Mouse (Mus musculus) heart, postnatal 36 days (tissue): ENCODE data around the gene Commd4. TPM values are rescaled to one million over a fixed set of nuclear protein-coding genes. Genes with fewer than 3 reads are reported as not detected.
A peak's percentile ranks its signal among the peaks of the same experiment; 100 is the strongest.

Experiments
- DNase-seq, 2 experiments: peaks; one replicate each; pipeline ENCODE4 v3.0.0; 2021 to 2022
- intact Hi-C: fragments of 180-260 bp; cut with DNase I; formaldehyde crosslinking; loops from one replicate; pipeline ENCODE4 v1.15.1; 2025
- total RNA-seq, 2 experiments: library from RNA; stranded (reverse); gene quantifications; 2 replicates each; pipeline ENCODE4 v1.2.3; 2021

The Commd4 gene
- total RNA-seq, 2 experiments from 2014 or later, result 26.6 to 29.6 TPM

DNA sequence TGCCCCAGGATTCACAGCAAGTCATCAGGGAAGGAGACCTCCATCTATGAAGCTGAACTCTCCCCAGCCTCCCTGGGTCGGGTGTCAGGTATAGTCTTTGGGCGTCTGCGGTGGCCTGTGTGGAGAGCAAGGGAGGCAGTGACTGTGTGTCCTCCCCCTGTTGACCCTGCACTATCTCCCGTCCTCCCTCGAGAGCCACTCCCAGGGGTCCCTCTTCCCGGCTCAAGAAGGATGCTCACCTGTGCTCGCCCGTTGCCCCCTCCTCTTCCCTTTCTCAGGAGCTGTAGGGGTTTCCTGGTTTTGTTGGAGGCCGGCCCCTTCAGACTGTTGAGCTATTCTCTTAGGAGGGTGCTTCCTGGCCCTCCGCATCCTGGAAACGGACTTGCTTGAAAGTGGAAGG lies 14.9 kb downstream of the Commd4 start:
- intact Hi-C loops, result no loop called here
- DNase-seq, result no peak

DNA sequence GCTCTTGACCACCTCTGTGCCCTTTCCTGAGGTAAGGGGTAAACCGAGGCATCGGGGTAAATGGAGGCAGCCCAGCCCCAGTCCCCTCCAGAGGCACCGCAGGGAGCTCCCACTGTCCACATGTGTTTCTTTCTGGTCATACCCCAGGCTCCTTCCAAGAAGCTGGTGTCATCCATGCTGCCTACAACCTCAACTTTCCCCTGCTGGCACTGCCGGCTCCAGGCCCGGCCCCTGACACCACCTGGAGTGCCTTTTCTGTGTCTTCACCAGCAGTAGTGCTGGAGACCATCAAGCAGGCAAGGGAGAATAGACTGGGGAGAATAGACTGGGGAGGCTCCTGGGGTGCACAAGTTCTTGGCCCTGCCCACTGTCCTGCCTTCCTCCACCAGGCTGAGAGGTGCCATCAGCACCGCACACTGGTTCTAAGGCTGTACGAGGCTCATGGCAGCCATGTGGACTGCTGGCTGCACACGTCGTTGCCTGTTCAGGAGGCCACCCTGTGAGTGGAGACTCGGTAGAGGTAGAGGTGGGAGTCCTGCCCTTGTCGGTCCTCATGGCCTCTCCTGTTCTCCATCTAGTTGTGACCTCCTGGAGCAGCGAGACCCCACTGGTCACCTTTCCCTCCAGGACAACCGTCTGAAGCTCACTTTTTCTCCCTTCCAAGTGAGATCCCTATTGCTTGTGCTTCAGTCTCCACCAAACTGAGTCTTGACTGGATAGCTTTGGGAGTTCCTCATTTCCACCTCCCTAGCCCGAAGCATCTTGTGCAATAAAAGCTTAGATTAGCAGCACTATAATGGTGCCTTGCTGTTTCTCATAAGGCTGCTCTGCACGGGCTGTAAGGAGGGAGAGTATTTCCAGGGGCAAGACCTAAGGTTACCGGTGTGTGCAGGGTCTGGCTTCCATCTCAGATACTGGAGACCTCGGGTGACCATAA lies 16.4 kb downstream of the Commd4 start:
- no peak for DNase-seq
- intact Hi-C loops, result no loop called here

- intact Hi-C loops, result no loop called here
- DNase-seq, result no peak
Observed at GRCm38 (mm10) chr9:57139571-57139970, 18.6 kb downstream of the Commd4 start.

GRCm38 (mm10) chr9:57139110-57139509 lies 19.0 kb downstream of the Commd4 start:
- intact Hi-C loops, result no loop called here
- DNase-seq, result no peak

DNA sequence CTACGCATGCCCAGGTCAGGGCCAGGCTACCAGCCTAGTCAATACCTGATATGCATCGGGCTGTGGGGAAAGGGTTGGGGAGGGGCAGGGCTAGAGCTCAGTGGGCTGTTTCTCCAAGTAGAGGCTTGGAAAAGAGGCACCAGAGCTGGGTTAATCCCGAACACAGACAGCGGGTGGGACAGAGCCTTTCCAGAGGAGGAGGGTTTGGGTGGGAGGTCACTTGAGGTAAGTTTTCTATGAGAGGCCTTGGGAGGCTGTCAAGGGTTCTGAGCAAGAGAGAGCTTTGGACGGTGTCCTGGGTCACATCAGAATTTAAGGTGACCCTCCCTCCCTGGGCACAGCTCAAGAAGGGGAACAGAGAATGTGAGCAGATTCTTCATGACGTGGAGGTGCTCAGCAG lies 19.6 kb downstream of the Commd4 start:
- intact Hi-C loops, result no loop called here
- no peak for DNase-seq

GRCm38 (mm10) chr9:57137777-57138176 lies 20.4 kb downstream of the Commd4 start:
- intact Hi-C loops, result no loop called here
- no peak for DNase-seq

DNA sequence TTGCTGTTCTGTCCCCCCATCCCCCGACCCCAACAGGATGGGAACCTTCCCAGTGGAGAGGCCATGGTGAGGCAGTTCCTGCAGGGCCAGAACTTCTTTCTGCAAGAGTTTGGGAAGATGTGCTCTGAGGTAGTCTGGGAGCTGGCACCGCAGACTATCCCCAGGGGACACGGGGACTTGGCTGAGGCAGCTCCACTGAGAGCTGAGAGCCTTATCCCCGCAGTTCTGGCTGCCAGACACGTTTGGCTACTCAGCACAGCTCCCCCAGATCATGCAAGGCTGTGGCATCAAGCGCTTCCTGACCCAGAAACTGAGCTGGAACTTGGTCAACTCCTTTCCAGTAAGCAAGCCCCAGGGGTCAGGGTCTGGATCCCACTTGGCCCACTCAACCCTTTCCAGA lies 20.9 kb downstream of the Commd4 start:
- intact Hi-C loops, result no loop called here
- no peak for DNase-seq

GRCm38 (mm10) chr9:57130577-57131433 lies 27.3 kb downstream of the Commd4 start, which contains the start of gene Man2c1:
TSS of gene Man2c1 (plus strand) at chr9:57130690.
- intact Hi-C loops, result loop anchor here (1.0 to 2.0 kb wide), 5 partner anchors 58 to 240 kb away; partner anchors contain the start of genes Sin3a and Snx33
- DNase-seq, result peak; percentile 92 to 94

DNA sequence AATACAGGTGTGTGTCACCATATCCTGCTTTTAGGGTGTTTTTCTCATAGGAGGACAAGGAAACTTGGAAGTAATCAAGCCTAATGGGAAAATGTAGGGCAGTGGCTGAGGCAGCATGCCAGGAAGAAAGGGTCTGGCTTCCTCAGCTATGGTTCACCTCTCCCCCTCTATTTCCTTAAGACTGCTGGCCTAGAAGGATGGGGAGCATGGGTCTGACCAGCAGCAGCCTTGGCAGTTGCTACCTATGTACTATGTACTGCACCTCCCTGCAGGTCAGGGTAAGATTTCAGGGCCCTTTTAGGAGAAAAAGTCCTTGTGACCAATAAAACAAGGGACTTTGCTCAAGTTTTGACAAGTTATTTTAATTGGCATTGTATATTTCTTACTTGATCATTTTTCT lies 28.5 kb downstream of the Commd4 start:
- intact Hi-C loops, result loop anchor here (1.0 to 2.0 kb wide), 3 partner anchors 57 to 238 kb away; partner anchors contain the start of gene Sin3a
- no peak for DNase-seq

GRCm38 (mm10) chr9:57117261-57117755 lies 40.8 kb downstream of the Commd4 start:
- no peak for DNase-seq
- intact Hi-C loops, result no loop called here

Other genes starting within 250 kb of the Commd4 start
- gene Snx33, start 230.0 kb downstream of the Commd4 start, total RNA-seq, result 10 to 100 TPM; 10.0 to 11.1 TPM
- 10 to 100 TPM; 55.1 to 60.7 TPM for gene Imp3, start 220.9 kb downstream of the Commd4 start, total RNA-seq
- gene Snupn, start 207.5 kb downstream of the Commd4 start, total RNA-seq, result 1 to 10 TPM; 9.5 to 9.9 TPM
- gene Ptpn9, start 163.4 kb downstream of the Commd4 start, total RNA-seq, result 1 to 10 TPM; 8.2 to 8.6 TPM
- gene Sin3a, start 86.3 kb downstream of the Commd4 start, total RNA-seq, result 10 to 100 TPM; 31.6 to 40.1 TPM
- gene Man2c1, start 27.6 kb downstream of the Commd4 start, total RNA-seq, result 10 to 100 TPM; 42.5 to 44.9 TPM
- gene Neil1, start 10.0 kb downstream of the Commd4 start, total RNA-seq, result 1 to 10 TPM; 5.5 to 6.5 TPM
- not detected for gene Trcg1, start 78.2 kb upstream of the Commd4 start, total RNA-seq
- gene 1700017B05Rik, start 104.3 kb upstream of the Commd4 start, total RNA-seq, result 10 to 100 TPM in 1 of 2 experiments, 1 to 10 TPM in 1; 9.7 to 13.9 TPM